Mouse (Mus musculus): ENCODE results near the gene Gm8298.
"Not testable (repeated sequence)": the region's sequence is repeated elsewhere in the genome, so short reads cannot be mapped to it uniquely, and the experiment has no call there.

Gene Gm8298

DNA sequence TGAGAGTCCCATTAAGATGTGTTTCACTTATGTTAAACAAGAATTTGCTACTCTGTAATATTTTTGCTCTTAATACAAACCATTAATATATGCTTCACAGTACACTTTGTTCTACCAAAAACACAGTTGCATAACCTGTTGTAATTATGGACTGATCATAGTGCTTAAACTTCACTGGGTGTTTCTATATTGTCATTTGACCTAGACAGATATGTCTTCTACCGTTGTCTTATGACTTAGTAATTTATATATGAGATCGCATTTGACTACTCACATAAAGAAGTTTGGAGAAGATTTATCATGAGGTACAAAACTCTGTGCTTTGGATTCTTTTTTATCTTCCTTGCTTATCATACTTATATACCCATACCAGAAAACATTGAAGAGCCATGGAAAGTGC lies at the start of gene Gm8298:
Gene Gm8298, plus strand, starts transcription at position 301 of the 400 bp plus-strand sequence.
- no peak for DNase-seq

DNA sequence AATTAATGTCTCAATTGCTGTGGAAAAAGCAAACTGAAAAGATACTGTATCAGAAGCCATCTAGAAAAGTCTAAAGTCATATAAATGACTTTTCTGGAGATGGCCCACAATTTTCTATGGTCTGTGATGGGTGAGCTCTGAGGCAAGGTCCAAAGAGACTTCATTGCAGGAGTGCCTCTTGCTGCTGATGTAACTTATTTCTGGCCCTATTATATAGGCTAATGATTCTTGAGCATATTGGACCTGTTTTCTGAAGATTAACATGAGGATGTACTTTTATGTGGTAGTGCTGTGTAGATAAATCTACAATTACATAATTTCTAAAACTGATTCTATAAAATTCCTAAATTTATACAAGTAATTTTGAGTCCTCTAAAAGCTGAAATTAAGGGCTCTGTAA lies 47.7 kb upstream of the Gm8298 start:
- DNase-seq = no peak

- DNase-seq = peak; percentile 8 to 10
Observed at GRCm38 (mm10) chr3:59870765-59871164, 9.9 kb downstream of the Gm8298 start.

GRCm38 (mm10) chr3:59877601-59878000 lies 16.8 kb downstream of the Gm8298 start:
- DNase-seq = not testable (repeated sequence)

DNA sequence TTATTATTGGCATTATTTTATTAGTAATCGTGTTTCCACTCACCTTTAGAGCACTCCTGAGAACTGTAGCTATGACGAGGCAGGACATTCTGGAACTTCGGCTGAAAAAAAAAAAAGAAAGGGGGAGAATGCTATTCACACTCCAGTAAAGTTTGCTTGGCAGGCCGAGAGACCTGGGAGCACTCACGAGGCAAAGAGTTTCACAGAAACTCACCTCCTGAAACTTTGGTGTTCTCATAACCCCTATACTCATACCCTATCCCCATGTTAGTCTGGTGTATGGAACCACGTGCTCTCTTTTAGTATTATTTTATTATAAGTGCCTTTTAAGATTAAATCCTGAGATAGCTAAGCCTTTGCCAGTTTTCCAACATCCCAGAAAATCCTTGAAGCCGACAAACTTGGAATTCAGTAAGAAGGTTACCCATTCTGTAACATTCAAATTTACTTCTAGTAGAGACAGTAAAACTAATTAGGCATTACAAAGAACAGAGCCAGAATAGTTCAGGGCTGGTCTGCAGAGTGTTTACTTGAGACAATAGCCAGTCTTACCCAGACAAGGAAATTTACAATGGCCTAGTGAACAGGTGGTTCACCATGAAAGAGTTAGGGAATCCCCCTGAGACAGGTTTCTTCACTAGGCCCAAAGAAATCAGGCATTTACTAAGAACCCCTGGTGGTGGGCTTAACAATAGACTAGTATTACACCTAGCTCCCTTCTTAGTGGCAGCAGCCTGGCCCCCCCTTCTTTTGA lies 19.1 kb downstream of the Gm8298 start:
- not testable (repeated sequence) for DNase-seq

DNA sequence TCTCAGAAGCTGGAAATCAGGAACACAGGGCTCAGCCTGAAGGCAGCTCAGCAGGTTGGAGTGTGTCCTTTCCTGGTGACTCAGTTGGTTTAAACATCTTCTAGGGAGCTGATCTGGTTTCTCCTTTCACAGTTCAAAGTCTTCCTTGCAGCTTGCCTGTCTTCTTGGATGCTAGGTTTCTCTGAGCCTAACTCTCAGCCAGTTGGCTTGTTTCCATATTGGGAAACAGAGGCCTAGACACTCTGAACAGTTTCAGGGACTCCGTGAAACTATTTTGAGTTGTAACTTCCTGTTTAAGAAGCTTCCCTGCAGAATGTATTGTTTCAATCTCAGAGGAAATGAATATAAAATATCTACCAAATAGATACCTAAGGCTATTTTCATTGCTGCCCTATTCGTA lies 32.4 kb downstream of the Gm8298 start:
- no peak for DNase-seq

DNA sequence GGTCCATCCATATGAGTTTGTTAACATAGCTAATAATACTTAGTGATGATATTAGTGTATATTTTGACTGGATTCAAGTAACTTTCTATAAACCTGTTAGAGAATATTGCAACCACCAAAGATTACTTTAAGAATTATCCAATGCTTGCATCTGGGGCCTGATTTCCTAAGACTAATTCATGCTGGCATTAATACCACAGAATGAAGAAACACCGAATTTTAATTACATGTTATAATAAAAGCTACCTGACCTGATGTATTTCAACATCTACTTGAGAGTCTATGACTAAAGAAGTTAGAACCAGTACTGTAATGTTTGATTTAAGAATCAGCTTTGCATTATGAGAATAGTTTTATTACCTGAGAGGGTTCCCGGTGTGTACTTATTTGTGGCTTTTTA lies 64.1 kb downstream of the Gm8298 start, which contains the start of gene C130079G13Rik:
Gene C130079G13Rik, plus strand, starts transcription at position 301 of the 400 bp plus-strand sequence.
- no peak for DNase-seq
